Mouse (Mus musculus): Measurements from ENCODE around the gene Cox7b. TPM values are rescaled to one million over a fixed set of nuclear protein-coding genes. Genes with fewer than 3 reads are reported as not detected.

Gene Cox7b
- total RNA-seq (2014; rRNA removed), result 366 and 416 TPM in 2 replicates
- polyA plus RNA-seq (2012; rRNA removed), result 134 and 154 TPM in 2 replicates

DNA sequence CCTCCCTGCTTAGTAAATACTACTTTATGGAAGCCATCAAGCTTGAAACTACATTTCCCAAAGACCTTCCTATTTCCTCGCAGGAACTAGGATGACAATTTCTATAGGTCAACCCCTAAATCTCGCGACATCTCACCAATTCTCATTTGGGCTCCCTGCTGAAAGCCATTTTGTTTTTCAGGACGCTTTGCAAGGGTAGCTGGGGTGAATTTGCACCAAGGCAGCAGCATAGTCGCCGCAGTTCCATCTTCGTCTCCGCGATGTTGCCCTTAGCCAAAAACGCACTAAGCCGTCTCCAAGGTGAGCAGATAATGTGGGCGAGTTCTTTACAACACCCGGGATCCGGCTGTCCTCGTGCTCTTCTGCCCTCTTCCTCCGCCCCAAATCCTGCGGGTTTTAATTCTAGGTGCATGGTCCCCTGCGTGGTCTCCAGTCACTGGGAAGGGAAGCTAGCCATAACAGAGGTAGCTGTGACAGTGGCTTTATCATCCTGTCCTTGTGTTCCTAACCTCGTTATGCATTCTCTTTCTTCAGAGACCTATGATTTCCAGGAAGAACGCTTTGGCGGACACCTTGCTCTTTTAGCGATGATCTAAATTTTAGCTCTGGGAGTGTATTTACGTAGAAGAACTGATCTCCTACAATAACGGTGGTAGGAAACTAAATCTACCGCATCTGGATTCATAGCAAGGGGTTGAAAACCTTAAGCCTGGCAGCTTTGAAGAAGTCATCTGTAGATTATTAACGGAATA lies at the start of gene Cox7b:
TSS of gene Cox7b (plus strand) at position 130 of the 752 bp plus-strand sequence.
- H3K4me1 ChIP-seq (ENCODE audit: control insufficient read depth, insufficient read depth, low read length), result peaks cover 2% of the 10 kb centered on the region; the same call in 1 of the 2 replicates
- 2% methylated on average over 26 of the region's 26 CpGs for WGBS
- H3K9ac ChIP-seq (ENCODE audit: low read depth, low read length), result peak within 1 kb of the TSS; percentile 98
- peaks cover 13% of the 10 kb centered on the region for H3K36me3 ChIP-seq (ENCODE audit: control insufficient read depth, insufficient read depth, low read length)
- TF ChIP-seq POLR2A (IDR thresholded peaks at IDR 0.05; ENCODE audit: extremely low read depth, insufficient read depth, low read length), result 0 out of 2 replicates have a peak, but pooled peaks have one; percentile 37
- no peak for TF ChIP-seq CTCF (IDR thresholded peaks at IDR 0.05; ENCODE audit: low read depth, low read length)
- no peaks in the 10 kb centered on the region for H3K27me3 ChIP-seq (ENCODE audit: control insufficient read depth, insufficient read depth, low read length)
- DNase-seq (ENCODE audit: extremely low read depth, low read depth, low spot score), result peak; percentile 86
- peak within 1 kb of the TSS; percentile 94 for H3K4me3 ChIP-seq (ENCODE audit: insufficient read depth, low read depth, low read length)
- peak within 1 kb of the TSS; percentile 99 for H3K27ac ChIP-seq (replicated peaks; ENCODE audit: insufficient read depth, low read depth, low read length)
- H3K79me2 ChIP-seq (ENCODE audit: control insufficient read depth, insufficient read depth, low read length), result peaks cover 4% of the 10 kb centered on the region; the same call in 1 of the 2 replicates

DNA sequence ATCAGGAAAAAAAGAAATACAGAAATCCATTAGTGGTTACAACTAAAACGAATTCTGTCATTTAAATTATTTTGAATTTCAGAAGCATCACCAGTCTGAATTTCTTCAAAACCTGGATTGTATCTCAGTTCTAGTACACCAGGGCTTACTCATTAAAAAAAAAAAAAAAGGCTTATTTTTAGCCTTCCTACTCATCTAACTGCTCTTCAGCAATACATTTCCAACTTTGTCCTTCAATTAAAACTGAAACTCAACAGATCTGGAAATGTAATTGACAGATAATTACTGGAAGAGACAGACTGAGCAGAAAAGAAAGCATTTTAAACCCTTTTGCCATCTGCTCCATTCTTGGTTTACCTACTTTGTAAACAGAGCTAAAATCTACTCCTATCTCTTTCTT lies 13.9 kb upstream of the Cox7b start:
- no peak for DNase-seq (ENCODE audit: extremely low read depth, low read depth, low spot score)
- Histone ChIP-seq H3K4me1 (ENCODE audit: control insufficient read depth, insufficient read depth, low read length) (no peaks in the 10 kb centered on the region), H3K27ac (replicated peaks; ENCODE audit: insufficient read depth, low read depth, low read length) (no peak overlapping the region), H3K27me3 (ENCODE audit: control insufficient read depth, insufficient read depth, low read length) (no peaks in the 10 kb centered on the region), H3K4me3 (ENCODE audit: insufficient read depth, low read depth, low read length) (no peak overlapping the region), H3K9ac (ENCODE audit: low read depth, low read length) (no peak overlapping the region), H3K36me3 (ENCODE audit: control insufficient read depth, insufficient read depth, low read length) (peaks cover 8% of the 10 kb centered on the region; the same call in 1 of the 2 replicates), H3K79me2 (ENCODE audit: control insufficient read depth, insufficient read depth, low read length) (peaks cover 3% of the 10 kb centered on the region; the same call in 1 of the 2 replicates)
- TF ChIP-seq POLR2A (IDR thresholded peaks at IDR 0.05; ENCODE audit: extremely low read depth, insufficient read depth, low read length) (no peak), CTCF (IDR thresholded peaks at IDR 0.05; ENCODE audit: low read depth, low read length) (no peak)
- WGBS, result 94% methylated on average over 1 of the region's 1 CpGs

DNA sequence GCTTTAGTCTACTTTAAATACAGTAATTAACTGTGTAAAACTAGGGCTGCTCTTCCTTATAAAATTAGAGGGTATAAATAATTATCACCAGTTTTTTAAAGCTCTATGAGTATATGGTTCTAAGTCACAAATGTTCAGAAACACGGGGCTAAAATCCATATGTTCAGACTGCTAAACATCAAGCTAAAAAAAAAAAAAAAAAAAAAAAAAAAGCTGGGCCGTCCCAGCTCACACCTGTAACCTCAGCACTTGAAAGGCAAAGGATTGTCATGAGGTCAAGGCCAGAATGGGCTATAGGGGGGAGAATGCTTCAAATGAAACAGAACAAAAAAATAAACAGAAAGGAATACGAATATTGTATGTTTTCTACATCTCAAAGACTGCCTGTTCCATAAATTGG lies 4.7 kb upstream of the Cox7b start:
- H3K27ac ChIP-seq (replicated peaks; ENCODE audit: insufficient read depth, low read depth, low read length), result peak overlapping the region; percentile 95
- H3K79me2 ChIP-seq (ENCODE audit: control insufficient read depth, insufficient read depth, low read length), result peaks cover 13% of the 10 kb centered on the region; the same call in 1 of the 2 replicates
- WGBS, result 0% methylated on average over 3 of the region's 3 CpGs
- peaks cover 3% of the 10 kb centered on the region; the same call in 1 of the 2 replicates for H3K4me1 ChIP-seq (ENCODE audit: control insufficient read depth, insufficient read depth, low read length)
- DNase-seq (ENCODE audit: extremely low read depth, low read depth, low spot score), result no peak
- H3K27me3 ChIP-seq (ENCODE audit: control insufficient read depth, insufficient read depth, low read length), result no peaks in the 10 kb centered on the region
- H3K36me3 ChIP-seq (ENCODE audit: control insufficient read depth, insufficient read depth, low read length), result no peaks in the 10 kb centered on the region; the same call in 1 of the 2 replicates
- peak overlapping the region; percentile 96 for H3K4me3 ChIP-seq (ENCODE audit: insufficient read depth, low read depth, low read length)
- H3K9ac ChIP-seq (ENCODE audit: low read depth, low read length), result peak overlapping the region; percentile 93; the same call in 1 of the 2 replicates
- TF ChIP-seq CTCF (IDR thresholded peaks at IDR 0.05; ENCODE audit: low read depth, low read length), result no peak
- TF ChIP-seq POLR2A (IDR thresholded peaks at IDR 0.05; ENCODE audit: extremely low read depth, insufficient read depth, low read length), result no peak

DNA sequence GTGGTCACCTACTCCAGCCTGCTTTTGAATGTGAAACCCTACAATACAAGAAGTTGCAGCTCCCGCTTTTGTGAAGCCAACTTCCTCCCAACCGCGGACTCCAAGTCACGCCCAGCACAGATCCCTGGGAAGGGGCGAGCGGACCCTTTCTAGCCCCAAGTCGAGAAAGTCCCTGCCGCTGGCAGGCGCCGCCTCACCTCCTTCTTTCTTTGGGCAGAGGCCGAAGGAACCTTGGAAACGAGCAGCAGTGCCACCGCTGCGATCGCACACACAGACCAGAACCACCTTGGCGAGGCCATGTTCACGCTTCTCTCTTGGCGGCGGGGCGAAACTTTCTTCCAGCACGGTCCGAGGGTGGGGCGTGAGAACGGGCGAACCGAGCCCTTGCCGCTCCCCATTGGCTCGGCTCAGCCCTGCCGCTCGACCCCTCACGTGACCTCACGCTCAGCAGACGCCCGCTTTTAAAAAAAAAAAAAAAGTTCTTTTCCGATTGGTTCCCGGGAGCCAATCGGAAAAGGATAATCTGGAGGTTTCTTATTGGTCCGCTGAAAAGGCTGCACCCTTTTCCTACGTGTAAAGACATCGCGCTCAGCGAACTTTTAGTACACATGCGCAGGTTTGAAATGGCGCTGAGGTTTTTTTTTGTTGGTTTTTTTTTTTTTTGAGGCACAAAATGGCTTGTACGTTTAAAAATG lies 3.9 kb upstream of the Cox7b start, which contains the start of gene Magt1:
TSS of gene Magt1 (minus strand) at position 442 of the 695 bp plus-strand sequence.
- peaks cover 3% of the 10 kb centered on the region; the same call in 1 of the 2 replicates for H3K4me1 ChIP-seq (ENCODE audit: control insufficient read depth, insufficient read depth, low read length)
- peak; percentile 71 for TF ChIP-seq POLR2A (IDR thresholded peaks at IDR 0.05; ENCODE audit: extremely low read depth, insufficient read depth, low read length)
- no peak for TF ChIP-seq CTCF (IDR thresholded peaks at IDR 0.05; ENCODE audit: low read depth, low read length)
- H3K79me2 ChIP-seq (ENCODE audit: control insufficient read depth, insufficient read depth, low read length), result peaks cover 14% of the 10 kb centered on the region; the same call in 1 of the 2 replicates
- H3K9ac ChIP-seq (ENCODE audit: low read depth, low read length), result peak within 1 kb of the TSS; percentile 93
- H3K27ac ChIP-seq (replicated peaks; ENCODE audit: insufficient read depth, low read depth, low read length), result peak within 1 kb of the TSS; percentile 95
- no peaks in the 10 kb centered on the region for H3K36me3 ChIP-seq (ENCODE audit: control insufficient read depth, insufficient read depth, low read length)
- peak within 1 kb of the TSS; percentile 96 for H3K4me3 ChIP-seq (ENCODE audit: insufficient read depth, low read depth, low read length)
- under 1% methylated on average over 45 of the region's 45 CpGs for WGBS
- DNase-seq (ENCODE audit: extremely low read depth, low read depth, low spot score), result peak; percentile 83
- no peaks in the 10 kb centered on the region for H3K27me3 ChIP-seq (ENCODE audit: control insufficient read depth, insufficient read depth, low read length)

DNA sequence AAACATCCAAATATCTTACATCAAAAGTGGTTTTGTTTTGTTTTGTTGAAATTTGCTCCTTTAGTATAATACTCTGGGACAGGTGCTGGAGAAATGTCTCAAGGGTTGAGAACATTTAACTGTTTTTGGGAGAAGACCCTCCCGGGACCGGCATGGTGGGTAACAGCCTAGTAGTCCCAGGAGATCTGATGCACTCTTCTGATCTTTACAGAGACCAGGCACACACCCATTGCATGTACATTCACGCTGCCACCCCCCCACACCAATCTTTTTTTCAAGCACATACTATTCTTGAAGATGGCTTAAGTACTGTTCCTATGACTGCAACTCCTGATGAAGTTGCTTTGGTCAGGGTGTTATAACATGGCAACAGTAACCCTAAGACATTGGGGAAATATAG lies 2.9 kb upstream of the Cox7b start:
- no peaks in the 10 kb centered on the region for H3K36me3 ChIP-seq (ENCODE audit: control insufficient read depth, insufficient read depth, low read length)
- no peak for TF ChIP-seq POLR2A (IDR thresholded peaks at IDR 0.05; ENCODE audit: extremely low read depth, insufficient read depth, low read length)
- no peak for TF ChIP-seq CTCF (IDR thresholded peaks at IDR 0.05; ENCODE audit: low read depth, low read length)
- H3K4me3 ChIP-seq (ENCODE audit: insufficient read depth, low read depth, low read length), result no peak overlapping the region
- DNase-seq (ENCODE audit: extremely low read depth, low read depth, low spot score), result no peak
- no peak overlapping the region for H3K9ac ChIP-seq (ENCODE audit: low read depth, low read length)
- no peaks in the 10 kb centered on the region for H3K27me3 ChIP-seq (ENCODE audit: control insufficient read depth, insufficient read depth, low read length)
- 51% methylated on average over 3 of the region's 3 CpGs for WGBS
- H3K79me2 ChIP-seq (ENCODE audit: control insufficient read depth, insufficient read depth, low read length), result peaks cover 9% of the 10 kb centered on the region; the same call in 1 of the 2 replicates
- peaks cover 3% of the 10 kb centered on the region; the same call in 1 of the 2 replicates for H3K4me1 ChIP-seq (ENCODE audit: control insufficient read depth, insufficient read depth, low read length)
- H3K27ac ChIP-seq (replicated peaks; ENCODE audit: insufficient read depth, low read depth, low read length), result no peak overlapping the region; the same call in 1 of the 2 replicates

Measured in liver, adult 2 months (tissue).